Mouse (Mus musculus) bone marrow, adult 2 months (tissue): ENCODE measurements around the gene Pomp. TPM values are rescaled to one million over a fixed set of nuclear protein-coding genes. Genes with fewer than 3 reads are reported as not detected.
A peak's percentile ranks its signal among the peaks of the same experiment; 100 is the strongest.

Experiments
- H3K27ac ChIP-seq: fragments of 200-500 bp; 2 replicates; pipeline ENCODE4 v1.5.1; 2012; ENCODE audit warnings: low read depth, mild to moderate bottlenecking, control low read depth, inconsistent platforms, low read length; ENCODE audit not compliant: control insufficient read depth, poor library complexity, insufficient read depth
- H3K4me1 ChIP-seq: fragments of 200-500 bp; 2 replicates; pipeline ENCODE4 v1.6.1; 2011; ENCODE audit warnings: low read length; ENCODE audit not compliant: control insufficient read depth, insufficient read depth
- H3K4me3 ChIP-seq: fragments of 200-500 bp; replicated peaks from 2 replicates; pipeline ENCODE3; 2011; ENCODE audit warnings: mild to moderate bottlenecking, low read depth, low read length, control low read depth; ENCODE audit not compliant: control insufficient read depth
- CTCF ChIP-seq: fragments of 200-500 bp; IDR thresholded peaks from 2 replicates; pipeline ENCODE4 v1.5.1; 2011; ENCODE audit warnings: low read length, control low read depth; ENCODE audit not compliant: control insufficient read depth, insufficient read depth
- POLR2A ChIP-seq: fragments of 200-500 bp; IDR thresholded peaks from 2 replicates; pipeline ENCODE4 v1.6.1; 2011; ENCODE audit warnings: low read depth, mild to moderate bottlenecking, control low read depth, low read length, borderline replicate concordance; ENCODE audit not compliant: control insufficient read depth
- WGBS: fragments of 180-500 bp; shearing (Covaris S2); methylation state at CpG from one replicate; pipeline ENCODE4 v1.1.7; 2018; 5-methylcytosine and 5-hydroxymethylcytosine counted together
- polyA plus RNA-seq: library from polyadenylated mRNA; stranded (reverse); fragments of >200 nt; gene quantifications from 2 replicates; pipeline ENCODE4 v1.2.4, GENCODE M21; 2011; ENCODE audit warnings: low replicate concordance; ENCODE audit not compliant: missing spikeins, insufficient read depth, insufficient read length

The Pomp gene
- polyA plus RNA-seq, 1 experiment, result 166 TPM

GRCm38 (mm10) chr5:147898968-147899549 is 38.8 kb downstream of the Pomp start:
- H3K4me1 ChIP-seq, result no peaks in the 10 kb centered on the region; the same call in 1 of the 2 replicates
- H3K4me3 ChIP-seq, result no peak overlapping the region
- 57% methylated on average over 4 of the region's 4 CpGs for WGBS
- no peak for TF ChIP-seq POLR2A
- TF ChIP-seq CTCF, result no peak
- no peak overlapping the region for H3K27ac ChIP-seq

GRCm38 (mm10) chr5:147902008-147902757 is 41.9 kb downstream of the Pomp start:
- Histone ChIP-seq H3K4me3 (no peak overlapping the region), H3K4me1 (no peaks in the 10 kb centered on the region), H3K27ac (no peak overlapping the region)
- TF ChIP-seq CTCF (no peak), POLR2A (no peak)
- WGBS, result 70% methylated on average over 15 of the region's 15 CpGs

- no peak overlapping the region for H3K27ac ChIP-seq
- no peak overlapping the region for H3K4me3 ChIP-seq
- TF ChIP-seq CTCF (no peak), POLR2A (no peak)
- H3K4me1 ChIP-seq, result no peaks in the 10 kb centered on the region
- WGBS, result 86% methylated on average over 9 of the region's 9 CpGs
Observed at GRCm38 (mm10) chr5:147903166-147903565, 42.9 kb downstream of the Pomp start.

GRCm38 (mm10) chr5:147907144-147907543 is 46.9 kb downstream of the Pomp start:
- TF ChIP-seq CTCF (peak; percentile 35; the same call in 1 of the 2 replicates), POLR2A (no peak)
- whole genome bisulfite sequencing, result 51% methylated on average over 11 of the region's 11 CpGs

GRCm38 (mm10) chr5:147907851-147908250 is 47.6 kb downstream of the Pomp start:
- TF ChIP-seq CTCF, result no peak
- TF ChIP-seq POLR2A, result no peak
- Histone ChIP-seq H3K27ac (no peak overlapping the region), H3K4me1 (no peaks in the 10 kb centered on the region), H3K4me3 (no peak overlapping the region)
- WGBS, result 88% methylated on average over 8 of the region's 8 CpGs

More at GRCm38 (mm10) chr5:147907144-147907543, 46.9 kb downstream of the Pomp start:
- Histone ChIP-seq H3K4me3 (no peak overlapping the region), H3K4me1 (no peaks in the 10 kb centered on the region), H3K27ac (no peak overlapping the region)

GRCm38 (mm10) chr5:147910807-147911509 is 50.7 kb downstream of the Pomp start:
- no peak overlapping the region for H3K27ac ChIP-seq

GRCm38 (mm10) chr5:147911744-147912143 is 51.5 kb downstream of the Pomp start:
- no peaks in the 10 kb centered on the region for H3K4me1 ChIP-seq
- WGBS, result 52% methylated on average over 5 of the region's 5 CpGs
- TF ChIP-seq POLR2A, result no peak
- TF ChIP-seq CTCF, result no peak
- no peak overlapping the region for H3K4me3 ChIP-seq
- H3K27ac ChIP-seq, result no peak overlapping the region

More at GRCm38 (mm10) chr5:147910807-147911509, 50.7 kb downstream of the Pomp start:
- WGBS, result 62% methylated on average over 12 of the region's 12 CpGs
- no peaks in the 10 kb centered on the region for H3K4me1 ChIP-seq
- no peak for TF ChIP-seq POLR2A
- TF ChIP-seq CTCF, result no peak
- H3K4me3 ChIP-seq, result no peak overlapping the region

GRCm38 (mm10) chr5:147913241-147913842 is 53.1 kb downstream of the Pomp start:
- no peak for TF ChIP-seq POLR2A
- no peak for TF ChIP-seq CTCF
- Histone ChIP-seq H3K4me3 (no peak overlapping the region), H3K27ac (no peak overlapping the region), H3K4me1 (no peaks in the 10 kb centered on the region)
- WGBS, result 45% methylated on average over 14 of the region's 14 CpGs
